Mouse (Mus musculus) limb, embryonic 14.5 days (tissue): ENCODE data around the gene Olr1. TPM values are rescaled to one million over a fixed set of nuclear protein-coding genes. Genes with fewer than 3 reads are reported as not detected.

ENCODE experiments used
- ATAC-seq: fragments of 200-750 bp; cut with Nextera tagmentation; 2 replicates; pipeline ENCODE4 v1.8.0; 2017; ENCODE audit warnings: low read depth, moderate number of reproducible peaks, moderate TSS enrichment; ENCODE audit not compliant: low FRiP score
- DNase-seq: peaks from one replicate; pipeline ENCODE4 v3.0.0-alpha.2; 2015; ENCODE audit warnings: low spot score
- H3K27ac ChIP-seq: fragments of 300-500 bp; sonication (generic); replicated peaks from 2 replicates; pipeline ENCODE4 v1.5.1; 2014; ENCODE audit warnings: low read depth, mild to moderate bottlenecking, low read length, moderate library complexity, mixed read lengths
- H3K27me3 ChIP-seq: fragments of 300-500 bp; sonication (generic); 2 replicates; pipeline ENCODE4 v1.6.1; 2014; ENCODE audit warnings: low read length, mixed read lengths; ENCODE audit not compliant: control insufficient read depth, insufficient read depth
- H3K36me3 ChIP-seq: fragments of 300-500 bp; sonication (generic); 2 replicates; pipeline ENCODE4 v1.6.1; 2014; ENCODE audit warnings: mild to moderate bottlenecking, low read length, moderate library complexity, mixed read lengths; ENCODE audit not compliant: control insufficient read depth, insufficient read depth
- H3K4me1 ChIP-seq: fragments of 300-500 bp; sonication (generic); 2 replicates; pipeline ENCODE4 v1.6.1; 2014; ENCODE audit warnings: antibody characterized with exemption, low read length, mixed read lengths; ENCODE audit not compliant: control insufficient read depth, insufficient read depth
- H3K4me2 ChIP-seq: fragments of 300-500 bp; sonication (generic); replicated peaks from 2 replicates; pipeline ENCODE4 v1.6.1; 2014; ENCODE audit warnings: low read depth, mild to moderate bottlenecking, low read length, moderate library complexity; ENCODE audit not compliant: severe bottlenecking
- H3K4me3 ChIP-seq: fragments of 300-500 bp; sonication (generic); replicated peaks from 2 replicates; pipeline ENCODE4 v1.5.1; 2014; ENCODE audit warnings: low read length
- H3K9ac ChIP-seq: fragments of 300-500 bp; sonication (generic); 2 replicates; pipeline ENCODE4 v1.6.1; 2014; ENCODE audit warnings: mild to moderate bottlenecking, low read depth, low read length, moderate library complexity; ENCODE audit not compliant: severe bottlenecking
- H3K9me3 ChIP-seq: fragments of 300-500 bp; sonication (generic); 2 replicates; pipeline ENCODE4 v1.6.1; 2016; ENCODE audit warnings: low read length; ENCODE audit not compliant: control insufficient read depth
- POLR2A ChIP-seq: fragments of 200-500 bp; IDR thresholded peaks from 2 replicates; pipeline ENCODE4 v1.8.0; 2012; ENCODE audit warnings: inconsistent platforms, mild to moderate bottlenecking, moderate library complexity, borderline replicate concordance; ENCODE audit not compliant: insufficient read depth, insufficient read length; ENCODE audit errors: extremely low read depth
- WGBS: fragments of 180-500 bp; shearing (Covaris S2); extraction: QIAGEN DNeasy Blood & Tissue Kit; methylation state at CpG from one replicate; pipeline ENCODE4 v1.1.7; 2014; 5-methylcytosine and 5-hydroxymethylcytosine counted together
- polyA plus RNA-seq, 2 experiments: library from polyadenylated mRNA; depleted of rRNA in 1 of 2; stranded (reverse) in 1 of 2; unstranded in 1 of 2; fragments of >200 nt; fragmentation: Nextera tagmentation in 1 of 2; extraction: Ambion mirVana in 1 of 2; gene quantifications; 2 replicates each; pipeline versions ENCODE4 v1.2.1 to v1.2.3; 2012 to 2014

The Olr1 gene
- polyA plus RNA-seq, 2 experiments, result 0.10 TPM; not detected in 1

GRCm38 (mm10) chr6:129497345-129498218 lies 9.4 kb downstream of the Olr1 start:
- no peak for DNase-seq
- H3K27me3 ChIP-seq, result no peaks in the 10 kb centered on the region
- H3K27ac ChIP-seq, result no peak overlapping the region
- TF ChIP-seq POLR2A, result no peak
- no peak overlapping the region for H3K9ac ChIP-seq
- peaks cover 6% of the 10 kb centered on the region; the same call in 1 of the 2 replicates for H3K9me3 ChIP-seq
- WGBS, result 92% methylated on average over 3 of the region's 3 CpGs
- H3K36me3 ChIP-seq, result no peaks in the 10 kb centered on the region
- no peak for ATAC-seq
- H3K4me2 ChIP-seq, result no peak overlapping the region
- no peaks in the 10 kb centered on the region for H3K4me1 ChIP-seq
- H3K4me3 ChIP-seq, result no peak overlapping the region

- Histone ChIP-seq H3K4me2 (no peak overlapping the region), H3K27me3 (no peaks in the 10 kb centered on the region), H3K9me3 (no peaks in the 10 kb centered on the region), H3K4me3 (no peak overlapping the region), H3K36me3 (no peaks in the 10 kb centered on the region), H3K27ac (no peak overlapping the region), H3K9ac (no peak overlapping the region), H3K4me1 (no peaks in the 10 kb centered on the region)
- ATAC-seq (no peak), DNase-seq (no peak)
- WGBS, result 73% methylated on average over 4 of the region's 4 CpGs
- no peak for TF ChIP-seq POLR2A
Observed at GRCm38 (mm10) chr6:129494924-129495323, 12.0 kb downstream of the Olr1 start.

GRCm38 (mm10) chr6:129480089-129480958 lies 26.6 kb downstream of the Olr1 start:
- no peak overlapping the region for H3K4me2 ChIP-seq
- no peak overlapping the region for H3K4me3 ChIP-seq

GRCm38 (mm10) chr6:129476404-129477126 lies 30.4 kb downstream of the Olr1 start:
- no peak for ATAC-seq
- TF ChIP-seq POLR2A, result no peak
- Histone ChIP-seq H3K4me3 (no peak overlapping the region), H3K4me2 (no peak overlapping the region), H3K27ac (no peak overlapping the region), H3K9ac (no peak overlapping the region), H3K36me3 (no peaks in the 10 kb centered on the region), H3K27me3 (no peaks in the 10 kb centered on the region), H3K9me3 (no peaks in the 10 kb centered on the region), H3K4me1 (no peaks in the 10 kb centered on the region)
- DNase-seq, result peak; percentile 42
- 31% methylated on average over 13 of the region's 13 CpGs for WGBS

More at GRCm38 (mm10) chr6:129480089-129480958, 26.6 kb downstream of the Olr1 start:
- WGBS, result 68% methylated on average over 8 of the region's 8 CpGs
- no peaks in the 10 kb centered on the region for H3K36me3 ChIP-seq
- H3K9ac ChIP-seq, result no peak overlapping the region
- H3K9me3 ChIP-seq, result no peaks in the 10 kb centered on the region
- H3K27ac ChIP-seq, result no peak overlapping the region
- TF ChIP-seq POLR2A, result no peak
- no peak for ATAC-seq
- no peaks in the 10 kb centered on the region for H3K27me3 ChIP-seq
- no peaks in the 10 kb centered on the region for H3K4me1 ChIP-seq
- no peak for DNase-seq

- H3K4me1 ChIP-seq, result no peaks in the 10 kb centered on the region
- no peak overlapping the region for H3K27ac ChIP-seq
- H3K27me3 ChIP-seq, result no peaks in the 10 kb centered on the region
- 60% methylated on average over 5 of the region's 5 CpGs for WGBS
- H3K9ac ChIP-seq, result no peak overlapping the region
- ATAC-seq (no peak), DNase-seq (no peak)
- H3K4me3 ChIP-seq, result no peak overlapping the region
- no peaks in the 10 kb centered on the region for H3K9me3 ChIP-seq
- no peaks in the 10 kb centered on the region for H3K36me3 ChIP-seq
- no peak for TF ChIP-seq POLR2A
- H3K4me2 ChIP-seq, result no peak overlapping the region
Observed at GRCm38 (mm10) chr6:129472627-129473026, 34.3 kb downstream of the Olr1 start.
